Mouse (Mus musculus): ENCODE results near the gene Sdf4.

DNA sequence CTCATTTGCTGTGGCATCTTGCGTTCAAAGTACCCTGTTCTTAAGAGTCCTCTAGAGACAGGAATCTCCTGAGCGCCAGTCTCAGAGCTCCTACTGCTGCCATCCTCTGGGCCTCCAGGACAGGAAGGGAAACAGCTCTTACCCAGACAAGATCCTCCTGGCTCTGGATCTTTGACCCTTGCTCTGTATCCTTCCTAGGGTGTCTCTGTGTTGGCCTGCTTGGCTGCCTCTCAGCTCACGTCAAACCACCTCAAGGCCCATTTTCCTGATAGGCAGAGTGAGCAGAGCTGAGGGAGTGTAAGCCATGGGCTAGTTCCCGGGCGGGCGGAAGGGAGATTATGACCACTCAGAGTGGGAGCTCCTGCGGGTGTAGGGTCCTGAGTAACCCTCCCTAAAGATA lies 29.6 kb upstream of the Sdf4 start:
- TF ChIP-seq CTCF (conservative IDR thresholded peaks at IDR 0.05; ENCODE audit: low read length) = no peak
- no peak for TF ChIP-seq POU5F1 (IDR thresholded peaks at IDR 0.05; ENCODE audit: borderline replicate concordance, low read length)

All from E14TG2a.4 (cell line).